Mouse (Mus musculus) spleen, adult 2 months (tissue): ENCODE measurements at regions not wholly inside any gene's neighbourhood (a gene's known extent, or its start where the extent isn't known, plus 50 kb on each side); places are given as distances from the start of the nearest gene placed in this dataset.

ENCODE experiments used
- DNase-seq, 2 experiments: peaks; one replicate each; pipeline versions ENCODE4 v3.0.0 to v3.0.0-alpha.2; 2012 to 2021; ENCODE audit warnings: low spot score in 2 of 2, low read depth in 1 of 2
- H3K27ac ChIP-seq: fragments of 200-500 bp; 2 replicates; pipeline ENCODE4 v1.5.1; 2012; ENCODE audit warnings: low read length, inconsistent platforms; ENCODE audit not compliant: insufficient read depth
- H3K27me3 ChIP-seq: fragments of 200-500 bp; 2 replicates; pipeline ENCODE4 v1.6.1; 2012; ENCODE audit warnings: mild to moderate bottlenecking, moderate library complexity, low read length, inconsistent platforms; ENCODE audit not compliant: control insufficient read depth, insufficient read depth
- H3K36me3 ChIP-seq: fragments of 200-500 bp; 2 replicates; pipeline ENCODE4 v1.6.1; 2012; ENCODE audit warnings: mild to moderate bottlenecking, low read length, inconsistent platforms; ENCODE audit not compliant: control insufficient read depth, insufficient read depth
- H3K4me1 ChIP-seq: fragments of 200-500 bp; 2 replicates; pipeline ENCODE4 v1.6.1; 2011; ENCODE audit warnings: inconsistent platforms; ENCODE audit not compliant: control insufficient read depth, insufficient read depth, insufficient read length
- H3K4me3 ChIP-seq: fragments of 200-500 bp; 2 replicates; pipeline ENCODE4 v1.5.1; 2011; ENCODE audit warnings: mild to moderate bottlenecking, inconsistent platforms; ENCODE audit not compliant: insufficient read depth, insufficient read length; ENCODE audit errors: extremely low read depth
- CTCF ChIP-seq: fragments of 200-500 bp; IDR thresholded peaks from 2 replicates; pipeline ENCODE4 v1.5.1; 2011; ENCODE audit warnings: mild to moderate bottlenecking, inconsistent platforms; ENCODE audit not compliant: insufficient read depth, insufficient read length, insufficient replicate concordance; ENCODE audit errors: extremely low read depth
- POLR2A ChIP-seq: fragments of 200-500 bp; IDR thresholded peaks from 2 replicates; pipeline ENCODE4 v1.6.1; 2011; ENCODE audit warnings: low read depth, low read length, inconsistent platforms
- WGBS: fragments of 180-500 bp; shearing (Covaris S2); methylation state at CpG from one replicate; pipeline ENCODE4 v1.1.7; 2018; 5-methylcytosine and 5-hydroxymethylcytosine counted together

DNA sequence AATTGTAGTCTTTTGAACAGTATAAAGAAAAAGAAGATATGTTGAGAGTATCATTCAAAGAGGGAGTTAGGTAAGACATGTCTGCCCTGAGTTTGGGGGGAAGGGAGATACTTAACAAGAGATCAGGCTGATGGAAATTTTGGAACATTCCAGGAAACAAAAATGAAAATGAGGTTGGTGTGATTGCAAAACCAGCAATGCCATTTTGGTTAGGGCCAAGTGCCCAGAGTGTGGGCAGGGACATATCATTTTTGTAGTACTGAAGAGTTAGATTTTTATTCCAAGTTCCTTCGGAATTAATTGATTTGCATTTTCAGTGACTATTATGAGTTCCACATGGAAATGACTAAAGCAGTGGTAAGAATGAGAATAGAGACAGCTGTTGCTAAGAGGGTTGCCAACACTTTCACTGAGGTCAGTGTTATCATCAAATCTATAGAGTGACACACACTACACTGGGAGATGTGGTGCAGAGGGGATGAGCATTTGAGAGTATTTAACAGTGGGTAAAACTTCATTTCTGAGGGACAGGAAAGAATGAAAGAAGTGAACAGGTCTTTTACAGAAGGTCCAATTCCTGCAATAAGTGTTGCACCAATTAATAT is 105.1 kb upstream of the Erbb4 start:
- no peak overlapping the region for H3K27ac ChIP-seq
- DNase-seq, result no peak
- no peaks in the 10 kb centered on the region for H3K4me1 ChIP-seq
- TF ChIP-seq POLR2A (no peak), CTCF (no peak)
- no peaks in the 10 kb centered on the region for H3K27me3 ChIP-seq
- H3K36me3 ChIP-seq, result no peaks in the 10 kb centered on the region
- H3K4me3 ChIP-seq, result no peak overlapping the region
- WGBS, result 84% methylated on average over 1 of the region's 1 CpGs

- WGBS, result 77% methylated on average over 2 of the region's 2 CpGs
- TF ChIP-seq POLR2A (no peak), CTCF (no peak)
- no peaks in the 10 kb centered on the region for H3K27me3 ChIP-seq
- H3K4me1 ChIP-seq, result no peaks in the 10 kb centered on the region
- DNase-seq, result no peak
- H3K36me3 ChIP-seq, result no peaks in the 10 kb centered on the region
- no peak overlapping the region for H3K4me3 ChIP-seq
- H3K27ac ChIP-seq, result no peak overlapping the region
Measured at GRCm38 (mm10) chr1:69202745-69203144, 94.9 kb upstream of the Erbb4 start.

DNA sequence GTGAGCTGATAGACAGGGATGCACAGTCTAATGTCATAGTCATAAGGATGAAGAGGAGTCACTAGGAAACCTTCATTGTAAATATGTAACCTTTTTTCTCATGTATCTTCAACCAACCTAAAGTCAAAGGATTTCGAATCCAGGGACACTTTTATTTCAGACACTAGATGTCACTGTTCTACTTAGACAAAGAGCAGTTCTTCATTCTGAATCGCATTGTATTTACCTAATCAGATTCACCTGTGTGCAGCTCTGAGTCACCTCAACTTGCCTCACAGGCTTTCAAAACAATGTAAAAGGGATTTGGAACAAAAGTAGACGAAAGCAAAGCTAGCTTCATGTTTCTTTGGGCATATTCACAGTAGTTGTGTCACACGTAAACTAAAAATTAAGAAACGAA is 57.3 kb upstream of the Erbb4 start:
- Histone ChIP-seq H3K36me3 (no peaks in the 10 kb centered on the region), H3K27ac (no peak overlapping the region), H3K4me1 (no peaks in the 10 kb centered on the region), H3K4me3 (no peak overlapping the region), H3K27me3 (no peaks in the 10 kb centered on the region)
- no peak for DNase-seq
- 47% methylated on average over 5 of the region's 5 CpGs for WGBS
- TF ChIP-seq CTCF, result no peak
